Mouse (Mus musculus): ENCODE results near the gene Bend4.
A peak's percentile ranks its signal among the peaks of the same experiment; 100 is the strongest.

Gene Bend4

GRCm38 (mm10) chr5:67411475-67411874 lies 16.6 kb downstream of the Bend4 start:
- no peak for DNase-seq

- no peak for DNase-seq
Measured at GRCm38 (mm10) chr5:67410426-67410825, 17.7 kb downstream of the Bend4 start.

GRCm38 (mm10) chr5:67408391-67408790 lies 19.7 kb downstream of the Bend4 start:
- no peak for DNase-seq

GRCm38 (mm10) chr5:67404919-67405318 lies 23.2 kb downstream of the Bend4 start:
- no peak for DNase-seq

GRCm38 (mm10) chr5:67404380-67404779 lies 23.7 kb downstream of the Bend4 start:
- DNase-seq = no peak

- DNase-seq = no peak
Measured at GRCm38 (mm10) chr5:67401612-67402011, 26.5 kb downstream of the Bend4 start.

- no peak for DNase-seq
Measured at GRCm38 (mm10) chr5:67400608-67401480, 27.3 kb downstream of the Bend4 start.

GRCm38 (mm10) chr5:67399876-67400607 lies 28.1 kb downstream of the Bend4 start:
- no peak for DNase-seq

- DNase-seq = no peak
Measured at GRCm38 (mm10) chr5:67397186-67397585, 30.9 kb downstream of the Bend4 start.

- DNase-seq = peak; percentile 14
Measured at GRCm38 (mm10) chr5:67395211-67395851, 32.8 kb downstream of the Bend4 start.

GRCm38 (mm10) chr5:67393951-67394350 lies 34.2 kb downstream of the Bend4 start:
- DNase-seq = peak; percentile 11

- no peak for DNase-seq
Measured at GRCm38 (mm10) chr5:67382556-67382955, 45.6 kb downstream of the Bend4 start.

GRCm38 (mm10) chr5:67381690-67382089 lies 46.4 kb downstream of the Bend4 start:
- no peak for DNase-seq

- DNase-seq = no peak
Measured at GRCm38 (mm10) chr5:67377044-67377621, 51.0 kb downstream of the Bend4 start.

GRCm38 (mm10) chr5:67362931-67363330 lies 65.2 kb downstream of the Bend4 start:
- no peak for DNase-seq

- no peak for DNase-seq
Measured at GRCm38 (mm10) chr5:67362316-67362715, 65.8 kb downstream of the Bend4 start.

- DNase-seq = peak; percentile 82
Measured at GRCm38 (mm10) chr5:67348949-67349348, 79.2 kb downstream of the Bend4 start.

GRCm38 (mm10) chr5:67347060-67347459 lies 81.0 kb downstream of the Bend4 start:
- DNase-seq = no peak

Measured in right cerebral cortex, adult 18-20 months (tissue).